Mouse (Mus musculus) liver (tissue): ENCODE data around the gene Vmn1r49.
"Not testable (repeated sequence)": the region's sequence is repeated elsewhere in the genome, so short reads cannot be mapped to it uniquely, and the experiment has no call there.

Experiments
- DNase-seq: peaks from one replicate; pipeline ENCODE4 v3.0.0-alpha.2; 2020; ENCODE audit warnings: mixed read lengths

Gene Vmn1r49

GRCm38 (mm10) chr6:90078406-90078805 is at the start of gene Vmn1r49:
Vmn1r49 (minus strand) TSS chr6:90078506.
- no peak for DNase-seq

DNA sequence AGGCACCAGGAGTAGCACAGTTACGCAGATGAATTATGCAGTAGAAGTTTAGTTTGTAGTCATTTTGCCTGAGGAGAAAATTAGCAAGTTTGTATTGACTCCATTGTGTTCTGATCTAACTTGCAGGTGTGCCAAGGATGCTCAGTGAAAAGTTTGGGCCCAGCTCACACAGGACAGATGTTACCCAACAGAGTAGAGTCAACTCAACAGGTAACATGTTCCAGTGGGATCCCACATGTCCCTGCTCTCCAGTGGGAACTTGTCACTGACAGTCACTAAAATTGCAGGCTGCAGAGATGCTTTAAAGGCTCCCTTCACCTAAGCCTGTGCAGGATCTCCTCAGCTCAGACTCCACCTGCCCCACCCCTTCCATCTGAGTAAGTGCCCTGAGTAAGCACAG is 44.0 kb upstream of the Vmn1r49 start, which contains the start of gene Vmn1r51:
Vmn1r51 (plus strand) TSS at position 301 of the 400 bp plus-strand sequence.
- DNase-seq: not testable (repeated sequence)

DNA sequence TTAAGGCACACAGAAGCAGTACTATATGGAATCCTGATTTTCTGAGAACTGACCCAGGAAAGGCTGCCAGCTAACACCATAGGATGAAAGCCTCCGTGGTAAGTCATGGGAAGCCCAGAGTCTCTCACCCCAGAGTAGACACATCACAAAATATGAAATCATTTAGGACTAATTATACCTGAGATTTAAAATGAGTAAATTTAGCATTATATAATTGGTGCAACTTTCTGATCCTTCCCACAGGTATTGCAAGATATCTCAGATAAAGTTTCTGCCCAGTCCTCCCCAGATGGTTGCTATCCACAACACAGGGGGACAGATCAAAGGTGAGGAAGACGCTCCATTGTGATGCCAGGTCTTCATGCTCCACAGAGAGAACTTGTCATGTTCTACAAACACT is 22.8 kb upstream of the Vmn1r49 start, which contains the start of gene Vmn1r50:
Vmn1r50 (plus strand) TSS at position 301 of the 400 bp plus-strand sequence.
- no peak for DNase-seq

GRCm38 (mm10) chr6:90100566-90100965 is 22.3 kb upstream of the Vmn1r49 start:
- DNase-seq: no peak

DNA sequence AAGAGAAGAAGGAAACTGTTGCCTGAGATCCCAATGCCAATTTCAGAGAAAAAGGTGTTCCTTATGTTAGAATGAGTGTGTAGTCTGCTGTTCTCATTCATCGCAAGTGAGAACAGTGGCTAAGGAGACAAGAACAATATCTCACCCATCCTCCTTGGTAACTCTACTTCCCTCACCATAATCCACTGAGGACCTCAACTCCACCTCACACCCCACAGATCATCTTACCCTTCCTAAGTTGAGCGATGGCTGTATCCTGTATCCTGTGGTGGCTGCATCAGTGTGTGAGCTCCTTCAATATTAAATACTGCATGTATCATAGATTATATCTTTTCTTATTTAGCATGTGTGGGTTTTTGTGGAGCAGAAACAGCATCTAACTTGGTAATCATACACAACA is 41.6 kb downstream of the Vmn1r49 start, which contains the start of gene Vmn1r48:
Vmn1r48 (minus strand) TSS at position 101 of the 400 bp plus-strand sequence.
- not testable (repeated sequence) for DNase-seq
